Mouse (Mus musculus): ENCODE measurements at regions not wholly inside any gene's neighbourhood (a gene's known extent, or its start where the extent isn't known, plus 50 kb on each side); places are given as distances from the start of the nearest gene placed in this dataset.

DNA sequence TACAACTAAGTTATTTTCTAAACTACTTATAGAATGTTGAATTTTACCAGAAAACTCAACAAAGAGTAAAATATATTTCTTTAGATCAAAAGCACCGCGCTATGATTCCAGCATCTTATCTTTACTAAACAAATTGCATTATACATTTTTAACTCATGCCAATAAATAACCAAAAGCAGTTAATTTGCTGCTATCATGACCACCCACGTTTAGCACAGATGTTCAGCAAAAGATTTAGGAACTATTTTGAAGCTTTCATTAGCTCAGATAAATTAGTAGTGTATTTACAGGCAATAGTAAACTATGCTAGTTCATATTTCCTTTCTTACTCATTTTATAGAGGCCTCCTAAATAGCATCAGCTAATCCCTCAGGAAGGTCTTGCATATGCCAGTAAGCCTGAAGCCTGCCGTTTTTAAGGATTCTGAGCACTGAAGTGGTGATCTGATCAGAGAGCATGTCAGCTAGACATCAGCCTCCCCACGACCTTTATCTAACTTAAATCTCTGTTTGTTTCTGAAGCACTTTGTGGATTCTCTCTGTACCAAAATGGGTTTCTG, 176.3 kb upstream of the Itga4 start:
- in situ Hi-C loops (cut with MboI, MseI) = loop anchor here in 1 of 2 experiments (25.0 kb wide), 1 partner anchor 1208 kb away; the partner anchor contains the start of gene Prdx6b

DNA sequence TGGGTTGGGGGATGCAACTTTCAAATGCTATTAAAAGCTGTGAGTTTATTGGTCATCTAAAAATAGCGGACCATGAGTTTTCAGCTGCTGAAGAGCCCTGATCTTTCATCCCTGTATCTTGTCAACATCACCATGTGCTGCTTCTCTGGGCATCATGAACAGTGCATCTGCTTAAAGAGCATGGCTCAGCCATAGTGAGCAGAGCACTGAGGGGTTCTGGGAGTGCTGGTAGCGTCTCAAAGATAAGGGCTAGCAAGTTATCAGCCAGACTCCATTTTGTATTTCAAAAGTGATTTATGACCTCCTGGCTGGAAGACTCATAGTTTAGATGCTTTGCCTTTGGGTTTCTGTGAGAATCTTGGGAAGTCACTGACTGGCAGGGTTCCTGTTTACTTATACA, 173.5 kb upstream of the Itga4 start:
- in situ Hi-C loops (cut with MboI, MseI) = loop anchor here in 1 of 2 experiments (25.0 kb wide), 1 partner anchor 1206 kb away; the partner anchor contains the start of gene Prdx6b

DNA sequence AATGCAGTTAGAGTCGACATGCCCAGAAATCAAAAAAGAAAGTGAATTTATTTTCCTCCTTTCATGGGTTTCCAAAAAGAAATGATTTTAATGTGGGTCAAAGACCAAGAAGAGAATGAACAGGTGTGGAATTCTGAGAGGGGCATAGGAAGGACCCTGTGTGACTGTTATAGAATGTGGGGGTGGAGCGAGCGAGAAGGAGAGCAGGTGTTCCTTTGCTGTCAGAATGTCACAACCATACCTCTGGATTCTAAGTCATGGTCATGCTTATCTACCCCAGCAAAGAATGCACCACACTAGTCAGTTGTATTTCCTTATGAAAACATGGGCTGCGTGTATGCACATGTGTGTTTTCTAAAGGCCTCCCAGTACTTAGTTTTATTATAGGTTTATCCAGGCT, 168.9 kb upstream of the Itga4 start:
- in situ Hi-C loops (cut with MboI, MseI) = loop anchor here in 1 of 2 experiments (25.0 kb wide), 1 partner anchor 1201 kb away; the partner anchor contains the start of gene Prdx6b

DNA sequence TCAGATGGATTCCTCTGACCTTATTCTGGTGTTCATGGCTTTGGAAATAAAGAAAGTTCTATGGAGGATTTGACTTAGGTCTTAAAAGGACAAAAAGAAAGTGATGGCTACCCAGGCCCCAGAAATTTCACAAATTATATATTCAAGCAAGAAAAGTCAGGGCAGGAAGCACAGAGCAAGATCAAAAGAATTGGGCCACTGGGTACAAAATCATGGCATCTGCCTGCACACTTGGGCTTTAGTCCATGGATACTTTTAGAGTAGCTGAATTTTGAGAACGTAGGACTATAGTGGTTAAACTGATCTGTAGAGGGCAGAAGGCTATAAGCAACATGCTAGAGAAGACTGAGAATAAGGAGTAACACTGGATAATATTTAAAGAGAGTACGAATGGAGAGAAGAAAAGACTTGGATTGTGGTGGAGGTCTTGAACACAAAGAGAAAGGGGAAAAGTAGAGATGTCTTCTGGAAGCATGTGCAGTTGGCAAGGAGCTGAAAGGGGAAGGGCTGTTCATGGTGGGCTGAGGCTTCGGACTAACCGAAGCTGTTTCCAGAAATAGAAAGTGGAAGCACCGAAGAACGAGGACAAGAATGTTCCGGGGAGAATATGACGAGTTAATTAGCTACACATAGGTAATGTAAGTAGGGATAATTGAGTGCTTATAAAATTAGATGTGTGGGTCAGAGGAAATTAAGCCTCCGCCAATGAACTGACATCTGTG, 168.2 kb upstream of the Itga4 start:
- in situ Hi-C loops (cut with MboI, MseI) = loop anchor here in 1 of 2 experiments (25.0 kb wide), 1 partner anchor 1200 kb away; the partner anchor contains the start of gene Prdx6b

DNA sequence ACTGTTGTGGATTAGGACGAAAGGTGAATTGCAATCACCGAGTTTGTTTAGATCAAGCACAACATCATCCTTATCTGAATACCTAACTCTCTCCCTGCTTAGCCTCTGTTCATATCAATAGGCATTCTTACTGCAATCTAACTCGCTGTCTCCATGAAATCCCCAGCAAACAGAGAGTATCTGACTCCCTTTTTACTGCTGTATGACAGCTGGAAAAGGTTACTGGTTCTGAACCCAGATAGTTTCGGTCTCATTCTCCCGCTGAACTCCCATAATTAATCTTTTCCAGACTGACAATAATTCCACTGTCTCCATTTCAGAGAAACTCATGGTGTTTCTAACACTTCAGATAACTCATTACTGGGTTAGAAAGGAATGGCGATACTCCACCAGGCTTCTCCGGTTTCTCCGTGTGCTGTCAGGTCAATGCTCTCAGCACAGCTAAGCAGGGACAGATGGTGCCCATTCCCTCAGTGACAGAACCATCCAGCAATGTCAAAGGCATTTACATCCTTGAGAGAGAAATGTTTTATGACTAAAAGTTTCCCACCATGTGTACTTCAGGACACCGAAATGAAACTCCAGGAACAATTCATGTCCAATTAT, 167.5 kb upstream of the Itga4 start:
- in situ Hi-C loops (cut with MboI, MseI) = loop anchor here in 1 of 2 experiments (25.0 kb wide), 1 partner anchor 1200 kb away; the partner anchor contains the start of gene Prdx6b

DNA sequence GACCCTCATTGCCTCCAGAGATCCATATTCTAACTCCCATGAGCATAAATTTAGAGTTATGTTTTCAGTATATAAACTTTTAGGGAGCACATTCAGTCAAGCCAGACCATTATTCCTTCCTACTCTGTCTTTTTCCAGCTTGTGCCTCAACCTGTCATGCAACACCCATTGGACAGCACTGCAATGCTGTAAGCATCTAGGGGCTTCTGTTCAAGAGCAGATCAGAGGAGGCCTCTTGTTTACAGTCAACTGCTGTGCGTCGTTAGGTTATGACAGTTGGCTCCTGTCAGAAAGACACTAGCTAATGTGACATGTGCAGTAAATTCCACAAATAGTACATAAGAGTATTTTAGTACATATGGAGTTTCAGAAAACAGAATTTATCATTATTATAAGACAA, 165.0 kb upstream of the Itga4 start:
- in situ Hi-C loops (cut with MboI, MseI) = loop anchor here in 1 of 2 experiments (25.0 kb wide), 1 partner anchor 1197 kb away; the partner anchor contains the start of gene Prdx6b

DNA sequence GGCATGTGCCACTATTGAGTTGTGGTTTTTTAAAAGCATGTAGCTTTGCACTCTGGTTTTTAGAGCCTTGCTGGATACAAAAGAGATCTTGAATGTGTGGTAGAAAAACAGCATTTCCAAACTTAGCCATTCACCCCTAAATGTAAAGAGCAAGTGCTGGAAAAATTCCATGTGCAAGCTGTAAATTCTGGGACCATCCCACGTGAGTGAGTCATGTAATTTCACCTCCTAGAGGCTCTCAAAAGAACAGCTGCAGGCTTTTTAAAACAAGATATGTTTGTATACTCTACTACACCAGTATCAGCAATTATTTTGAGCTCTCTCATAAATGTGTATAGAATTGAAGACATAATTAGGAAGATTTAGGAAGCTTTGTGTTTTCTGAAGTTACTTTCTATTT, 160.9 kb upstream of the Itga4 start:
- in situ Hi-C loops (cut with MboI, MseI) = loop anchor here in 1 of 2 experiments (25.0 kb wide), 1 partner anchor 1193 kb away; the partner anchor contains the start of gene Prdx6b

DNA sequence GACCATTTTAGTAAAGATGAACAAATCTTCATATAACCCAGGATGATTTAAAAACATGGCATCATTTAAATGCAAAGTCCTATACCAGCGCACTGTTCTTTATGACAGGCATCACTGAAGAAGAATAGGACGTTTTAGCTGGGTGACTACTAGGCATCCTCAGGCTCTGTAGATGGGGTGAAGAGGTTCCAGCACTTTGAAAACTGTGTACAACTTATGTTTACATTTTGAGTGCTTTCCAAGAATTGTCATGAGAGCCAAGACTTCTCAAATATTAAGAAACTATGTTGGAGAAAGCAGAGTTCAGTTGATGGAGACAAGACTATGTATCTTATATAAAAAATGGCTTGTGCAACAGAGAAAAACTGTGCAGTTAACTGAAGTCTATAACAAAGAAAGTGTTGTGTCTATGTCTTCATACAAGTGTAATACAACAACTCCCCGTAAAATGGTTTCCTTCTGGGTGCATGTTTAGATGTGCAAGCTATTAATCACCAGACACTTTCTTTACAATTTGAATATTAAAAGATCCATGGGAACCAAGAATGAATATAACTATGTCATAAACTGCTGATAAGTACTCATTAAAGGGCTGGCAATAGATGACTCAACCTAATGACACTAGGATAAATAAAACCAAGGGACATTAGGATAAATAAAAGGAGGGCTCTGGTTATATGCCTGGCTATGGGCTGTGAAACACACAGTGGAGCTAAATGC, 158.5 kb upstream of the Itga4 start:
- in situ Hi-C loops (cut with MboI, MseI) = loop anchor here in 1 of 2 experiments (25.0 kb wide), 1 partner anchor 1191 kb away; the partner anchor contains the start of gene Prdx6b

DNA sequence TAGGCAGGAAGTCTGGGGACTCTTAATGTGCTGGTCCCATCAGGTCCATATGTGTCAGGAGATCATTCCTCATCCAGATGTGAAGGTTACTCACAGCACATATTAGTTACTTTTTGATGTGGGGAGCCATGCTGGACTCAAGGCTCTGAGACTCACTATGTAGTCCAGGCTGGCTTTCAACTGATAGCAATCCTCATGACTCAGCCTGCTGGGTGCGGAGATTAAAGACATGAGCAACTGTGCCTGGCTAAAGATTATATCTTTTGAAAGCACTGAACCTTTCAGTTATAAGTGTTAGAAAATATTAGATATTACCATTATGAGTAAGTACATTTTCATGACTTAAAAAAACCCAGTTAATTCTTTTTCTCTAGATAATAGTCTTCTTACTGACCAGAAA, 155.6 kb upstream of the Itga4 start:
- in situ Hi-C loops (cut with MboI, MseI) = loop anchor here in 1 of 2 experiments (25.0 kb wide), 1 partner anchor 1188 kb away; the partner anchor contains the start of gene Prdx6b

DNA sequence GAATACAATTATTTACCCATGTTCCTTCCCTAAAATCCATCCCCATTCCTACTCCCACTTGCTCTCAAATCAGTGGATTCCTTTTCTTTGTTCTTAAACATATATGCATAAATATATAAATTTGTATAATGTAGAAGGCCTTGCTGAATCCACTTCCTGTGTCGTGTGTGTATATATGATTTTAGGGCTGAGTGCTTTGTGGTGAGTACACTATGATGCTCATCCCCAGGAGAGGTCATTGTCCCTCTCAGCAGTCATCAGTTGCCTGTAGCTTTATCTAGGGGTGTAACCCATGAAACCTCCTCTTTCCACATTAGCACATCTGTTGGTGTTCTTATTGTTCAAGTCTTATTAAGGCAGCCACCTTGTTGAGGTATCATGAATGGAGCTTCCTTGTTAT, 143.6 kb upstream of the Itga4 start:
- in situ Hi-C loops (cut with MboI, MseI) = no loop called here

DNA sequence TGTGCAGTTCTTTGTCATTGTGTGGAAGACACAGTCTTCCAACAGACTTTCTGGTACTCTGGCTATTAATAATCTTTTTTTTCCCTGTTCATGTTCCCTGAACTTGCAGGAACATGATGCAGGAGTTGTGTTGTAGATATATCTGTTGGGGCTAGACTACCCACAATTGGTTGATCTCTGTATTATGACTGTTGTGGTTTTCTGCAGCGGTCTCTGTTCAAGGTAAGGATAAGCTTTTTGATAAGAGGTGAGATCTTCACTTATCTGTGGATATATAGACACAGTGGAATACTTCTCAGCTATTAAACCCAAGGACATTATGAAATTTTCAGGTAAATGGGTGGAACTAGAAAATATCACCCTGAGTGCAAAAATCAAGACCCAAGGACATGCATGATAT, 143.2 kb upstream of the Itga4 start:
- in situ Hi-C loops (cut with MboI, MseI) = no loop called here

DNA sequence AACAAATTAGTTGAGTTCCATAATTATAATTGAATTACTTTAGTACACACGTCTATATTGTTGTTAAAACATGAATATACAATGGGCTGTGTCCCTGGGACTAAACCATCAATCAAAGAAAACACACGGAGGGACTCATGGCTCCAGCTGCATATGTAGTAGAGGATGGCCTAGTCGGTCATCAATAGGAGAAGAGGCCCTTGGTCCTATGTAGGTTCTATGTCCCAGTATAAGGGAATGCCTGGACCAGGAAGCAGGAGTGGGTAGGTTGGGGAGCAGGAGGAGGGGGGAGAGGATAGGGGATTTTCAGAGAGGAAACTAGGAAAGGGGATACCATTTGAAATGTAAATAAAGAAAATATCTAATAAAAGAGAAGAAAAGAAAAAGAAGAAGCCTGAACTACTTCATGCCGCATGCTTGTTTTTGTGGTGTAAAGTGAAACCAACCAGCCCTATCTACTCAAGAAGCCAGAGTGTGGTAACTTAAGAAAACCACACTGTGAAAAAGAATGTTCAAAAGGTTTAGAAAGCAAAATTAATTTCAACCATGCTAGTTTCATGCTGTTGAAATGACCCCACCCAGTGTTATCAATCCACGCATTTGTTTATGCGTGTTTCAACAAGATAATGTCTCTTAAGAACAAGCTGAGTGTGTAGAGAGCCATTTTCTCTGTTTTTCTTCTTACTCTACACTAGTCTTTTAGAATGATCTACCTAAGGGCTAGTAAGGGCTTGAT, 134.4 kb upstream of the Itga4 start:
- in situ Hi-C loops (cut with MboI, MseI) = loop anchor here (5.0 kb wide), 3 partner anchors 137 to 153 kb away; partner anchors contain the start of gene Itga4 (in 1 of the 2)

DNA sequence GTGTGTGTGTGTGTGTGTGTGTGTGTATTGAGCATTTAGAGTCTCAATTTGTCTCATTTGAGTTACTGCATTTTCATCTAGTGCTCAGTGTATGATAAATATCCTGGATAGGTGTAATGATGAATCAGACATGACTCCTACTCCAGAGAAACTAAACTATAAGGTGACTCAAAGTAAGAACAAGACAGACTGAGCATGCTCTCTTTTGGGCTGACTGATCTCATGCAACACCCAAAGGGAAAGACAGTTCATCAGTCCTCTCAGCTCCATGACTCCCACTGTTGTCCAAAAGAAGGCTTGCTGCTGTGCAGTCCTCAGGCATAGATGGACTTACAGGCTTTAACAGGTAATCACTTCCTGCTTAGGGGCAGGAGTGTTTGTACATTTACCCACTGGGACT, 132.7 kb upstream of the Itga4 start:
- in situ Hi-C loops (cut with MboI, MseI) = loop anchor here (5.0 kb wide), 3 partner anchors 135 to 155 kb away; partner anchors contain the start of gene Itga4 (in 1 of the 2)

DNA sequence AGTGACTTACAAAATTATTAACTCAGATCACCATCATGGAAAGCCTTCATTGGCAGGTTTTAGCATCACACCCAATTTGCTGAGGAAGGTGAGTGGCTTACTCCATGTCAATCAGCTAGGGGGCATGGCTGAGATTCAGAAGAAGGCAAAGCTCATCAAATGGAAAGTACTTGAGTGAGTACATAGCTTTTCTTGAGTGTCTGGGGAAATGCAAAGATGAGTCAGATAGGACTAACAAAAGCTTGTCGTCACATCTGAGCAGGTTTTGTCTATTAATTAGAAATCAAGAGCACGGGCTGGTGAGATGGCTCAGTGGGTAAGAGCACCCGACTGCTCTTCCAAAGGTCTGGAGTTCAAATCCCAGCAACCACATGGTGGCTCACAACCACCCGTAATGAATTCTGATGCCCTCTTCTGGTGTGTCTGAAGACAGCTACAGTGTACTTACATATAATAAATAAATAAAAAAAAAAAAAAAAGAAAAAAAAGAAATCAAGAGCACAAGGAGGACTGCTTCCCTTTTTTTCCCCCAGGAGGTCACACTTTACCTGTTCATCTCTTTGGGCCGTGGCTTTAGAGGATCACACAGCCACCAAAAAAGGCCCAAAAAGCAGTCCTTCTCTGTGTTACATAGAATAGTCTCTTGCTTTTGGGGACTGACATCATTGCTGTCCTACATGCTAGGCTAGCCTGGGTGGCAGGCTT, 130.8 kb upstream of the Itga4 start:
- in situ Hi-C loops (cut with MboI, MseI) = loop anchor here (5.0 kb wide), 3 partner anchors 133 to 157 kb away; partner anchors contain the start of gene Itga4 (in 1 of the 2)

DNA sequence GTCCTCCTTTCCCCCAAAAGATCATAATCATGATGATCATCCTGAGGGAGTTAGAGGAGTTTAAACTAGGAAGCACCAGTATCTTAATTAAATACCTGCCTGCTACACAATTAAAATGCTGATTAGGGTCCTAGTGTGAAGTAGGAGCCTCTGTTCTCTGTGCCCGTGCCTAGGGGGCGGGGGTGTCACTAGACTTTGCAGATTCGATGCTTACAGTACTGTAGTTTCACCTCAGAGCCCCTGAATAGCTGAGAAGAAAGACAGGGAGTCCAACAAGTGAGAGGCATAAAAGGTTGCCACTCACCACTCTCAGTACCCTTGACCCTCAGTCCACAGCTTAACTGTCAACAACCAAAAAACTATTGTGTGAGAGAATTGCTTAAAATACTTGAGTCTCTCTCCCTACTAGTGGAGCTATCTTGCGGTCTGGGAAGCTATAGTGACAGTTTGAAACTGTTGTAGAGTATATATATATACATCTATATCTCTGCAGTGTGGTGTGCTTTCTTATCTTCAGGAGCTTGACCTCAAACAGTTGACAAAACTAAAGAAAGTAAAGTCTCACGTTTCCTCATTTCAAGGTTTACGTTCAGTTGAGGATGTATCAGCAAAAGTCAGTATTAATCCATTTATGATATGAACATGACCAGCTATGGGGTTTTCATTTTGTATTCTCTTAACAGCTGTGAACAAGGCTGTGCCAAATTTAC, 128.9 kb upstream of the Itga4 start:
- in situ Hi-C loops (cut with MboI, MseI) = no loop called here

DNA sequence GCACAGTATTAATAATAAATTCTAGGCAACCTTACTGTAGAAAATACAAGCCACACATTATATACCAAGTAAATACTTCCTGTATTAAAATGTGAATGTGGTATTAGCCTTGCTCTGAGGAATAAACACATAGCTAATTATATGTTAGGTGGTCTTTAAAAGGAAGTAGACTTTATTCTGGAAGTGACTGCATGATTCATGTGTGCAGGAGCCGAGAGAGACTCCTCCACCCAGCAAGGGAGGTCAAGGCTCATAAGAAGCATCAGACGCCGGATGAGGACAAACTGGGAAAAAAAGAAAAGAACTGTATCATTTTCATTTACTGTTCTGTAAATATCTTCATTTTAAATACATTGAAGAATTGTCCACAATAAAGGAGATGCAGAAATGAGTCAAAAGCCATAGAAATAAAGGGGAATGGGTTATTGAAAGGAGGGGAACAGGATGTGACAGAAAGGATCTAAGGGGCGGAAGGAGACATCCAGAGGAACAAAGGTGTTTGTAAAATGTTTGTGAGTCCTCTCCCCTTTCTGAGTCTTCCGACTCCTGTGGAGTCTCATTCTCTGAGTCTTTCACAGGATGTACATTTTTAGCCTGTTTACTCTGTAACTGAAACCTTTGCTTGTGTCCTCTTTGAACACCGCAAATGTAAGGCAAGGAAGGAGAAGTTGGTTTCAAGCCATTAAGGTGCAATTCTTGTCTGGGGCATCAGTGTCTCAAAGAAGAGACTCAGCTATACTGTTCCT, 128.1 kb upstream of the Itga4 start:
- in situ Hi-C loops (cut with MboI, MseI) = no loop called here

DNA sequence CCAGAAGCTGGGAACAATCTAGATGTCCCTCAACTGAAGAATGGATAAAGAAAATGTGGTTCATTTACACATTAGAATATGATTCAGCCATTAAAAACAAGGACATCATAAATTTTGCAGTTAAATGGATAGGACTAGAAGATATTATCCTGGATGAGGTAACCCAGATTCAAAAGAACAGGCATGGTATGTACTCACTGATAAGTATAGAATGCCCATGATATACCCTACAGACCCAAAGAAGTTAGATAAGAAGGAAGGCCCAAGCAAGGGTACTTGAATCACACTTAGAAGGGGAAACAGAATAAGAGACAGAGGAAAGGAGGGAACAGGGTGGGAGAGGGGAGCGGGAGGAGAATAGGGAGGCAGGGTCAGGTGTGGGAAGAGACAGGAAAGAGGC, 127.4 kb upstream of the Itga4 start:
- in situ Hi-C loops (cut with MboI, MseI) = no loop called here

DNA sequence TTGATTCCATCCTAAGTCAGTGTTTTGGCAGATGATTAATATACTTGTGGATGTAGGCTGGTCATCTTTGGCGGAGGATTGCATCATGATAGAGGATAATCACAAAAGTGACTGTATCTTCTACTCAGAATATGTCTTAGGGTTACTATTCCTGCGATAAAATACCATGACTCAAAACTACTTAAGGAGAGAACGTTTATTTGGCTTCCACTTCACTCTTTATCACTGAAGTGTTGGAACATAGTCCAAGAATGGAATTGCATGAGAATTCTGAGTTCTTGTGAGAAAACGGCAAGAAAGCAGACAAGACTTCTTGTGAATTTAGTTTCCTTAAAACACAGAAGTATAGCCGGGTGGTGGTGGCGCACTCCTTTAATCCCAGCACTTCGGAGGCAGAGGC, 124.6 kb upstream of the Itga4 start:
- in situ Hi-C loops (cut with MboI, MseI) = no loop called here

DNA sequence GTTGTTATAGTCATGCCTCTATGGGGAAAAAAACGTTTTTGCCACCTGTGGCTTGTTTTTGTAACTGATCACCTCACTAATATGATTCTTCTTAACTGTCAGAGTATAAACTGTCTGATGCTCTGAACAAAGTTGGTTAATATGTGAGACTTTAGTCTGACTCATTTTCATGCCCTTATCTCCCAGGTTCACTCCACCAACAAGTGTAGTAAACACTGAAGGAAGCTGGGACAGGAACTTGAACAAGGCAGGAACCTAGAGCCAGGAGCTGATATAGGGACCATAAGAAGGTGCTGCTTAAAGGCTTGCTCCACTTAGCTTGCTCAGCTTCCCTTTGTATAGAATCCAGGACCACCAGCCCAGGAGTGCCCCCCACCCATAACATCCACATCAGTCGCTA, 124.0 kb upstream of the Itga4 start:
- in situ Hi-C loops (cut with MboI, MseI) = no loop called here
